Mouse (Mus musculus): ENCODE data around the gene Bnc2. TPM values are rescaled to one million over a fixed set of nuclear protein-coding genes. Genes with fewer than 3 reads are reported as not detected.

Gene Bnc2
- polyA plus RNA-seq, 1 experiment from 2014 or later = 1.6 TPM

GRCm38 (mm10) chr4:84456853-84457249 lies 218.2 kb downstream of the Bnc2 start:
- Histone ChIP-seq H3K4me1 (replicated peaks) (no peaks in the 10 kb centered on the region), H3K9me3 (replicated peaks) (0 out of 2 replicates have a peak, but pooled peaks cover 5% of the 10 kb centered on the region), H3K4me3 (no peak overlapping the region), H3K27me3 (replicated peaks) (no peaks in the 10 kb centered on the region), H3K4me2 (no peak overlapping the region), H3K9ac (no peak overlapping the region), H3K36me3 (no peaks in the 10 kb centered on the region), H3K27ac (ENCODE audit: poor library complexity, severe bottlenecking) (no peak overlapping the region)
- WGBS = 85% methylated on average over 5 of the region's 5 CpGs
- ATAC-seq (ENCODE audit: insufficient number of reproducible peaks, low FRiP score) = no peak

- Histone ChIP-seq H3K9me3 (replicated peaks) (0 out of 2 replicates have a peak, but pooled peaks cover 5% of the 10 kb centered on the region), H3K4me3 (no peak overlapping the region), H3K27me3 (replicated peaks) (no peaks in the 10 kb centered on the region), H3K9ac (no peak overlapping the region), H3K36me3 (no peaks in the 10 kb centered on the region), H3K27ac (ENCODE audit: poor library complexity, severe bottlenecking) (no peak overlapping the region), H3K4me1 (replicated peaks) (no peaks in the 10 kb centered on the region), H3K4me2 (no peak overlapping the region)
- WGBS = 82% methylated on average over 16 of the region's 16 CpGs
- no peak for ATAC-seq (ENCODE audit: insufficient number of reproducible peaks, low FRiP score)
Observed at GRCm38 (mm10) chr4:84456198-84456852, 218.8 kb downstream of the Bnc2 start.

- H3K27ac ChIP-seq (ENCODE audit: poor library complexity, severe bottlenecking) = no peak overlapping the region
- no peak overlapping the region for H3K9ac ChIP-seq
- no peaks in the 10 kb centered on the region for H3K27me3 ChIP-seq (replicated peaks)
- no peaks in the 10 kb centered on the region for H3K9me3 ChIP-seq (replicated peaks)
- H3K36me3 ChIP-seq = no peaks in the 10 kb centered on the region
- H3K4me1 ChIP-seq (replicated peaks) = no peaks in the 10 kb centered on the region
- no peak overlapping the region for H3K4me2 ChIP-seq
- WGBS = 50% methylated on average over 3 of the region's 3 CpGs
- H3K4me3 ChIP-seq = no peak overlapping the region
- no peak for ATAC-seq (ENCODE audit: insufficient number of reproducible peaks, low FRiP score)
Observed at GRCm38 (mm10) chr4:84454493-84454892, 220.6 kb downstream of the Bnc2 start.

GRCm38 (mm10) chr4:84453586-84453985 lies 221.5 kb downstream of the Bnc2 start:
- whole genome bisulfite sequencing = 83% methylated on average over 4 of the region's 4 CpGs

GRCm38 (mm10) chr4:84452642-84453041 lies 222.4 kb downstream of the Bnc2 start:
- no peak overlapping the region for H3K4me3 ChIP-seq

More at GRCm38 (mm10) chr4:84453586-84453985, 221.5 kb downstream of the Bnc2 start:
- Histone ChIP-seq H3K4me1 (replicated peaks) (no peaks in the 10 kb centered on the region), H3K27ac (ENCODE audit: poor library complexity, severe bottlenecking) (no peak overlapping the region), H3K9me3 (replicated peaks) (no peaks in the 10 kb centered on the region), H3K4me3 (no peak overlapping the region), H3K4me2 (no peak overlapping the region), H3K36me3 (no peaks in the 10 kb centered on the region), H3K9ac (no peak overlapping the region), H3K27me3 (replicated peaks) (no peaks in the 10 kb centered on the region)
- ATAC-seq (ENCODE audit: insufficient number of reproducible peaks, low FRiP score) = no peak

GRCm38 (mm10) chr4:84449246-84450005 lies 225.6 kb downstream of the Bnc2 start:
- WGBS = 73% methylated on average over 7 of the region's 7 CpGs
- Histone ChIP-seq H3K4me2 (no peak overlapping the region), H3K4me3 (no peak overlapping the region), H3K4me1 (replicated peaks) (no peaks in the 10 kb centered on the region), H3K27ac (ENCODE audit: poor library complexity, severe bottlenecking) (no peak overlapping the region), H3K9ac (no peak overlapping the region), H3K9me3 (replicated peaks) (no peaks in the 10 kb centered on the region), H3K27me3 (replicated peaks) (no peaks in the 10 kb centered on the region), H3K36me3 (no peaks in the 10 kb centered on the region)
- ATAC-seq (ENCODE audit: insufficient number of reproducible peaks, low FRiP score) = no peak

More at GRCm38 (mm10) chr4:84452642-84453041, 222.4 kb downstream of the Bnc2 start:
- no peak overlapping the region for H3K9ac ChIP-seq
- no peaks in the 10 kb centered on the region for H3K36me3 ChIP-seq
- ATAC-seq (ENCODE audit: insufficient number of reproducible peaks, low FRiP score) = no peak
- H3K9me3 ChIP-seq (replicated peaks) = no peaks in the 10 kb centered on the region
- no peaks in the 10 kb centered on the region for H3K4me1 ChIP-seq (replicated peaks)
- H3K27ac ChIP-seq (ENCODE audit: poor library complexity, severe bottlenecking) = no peak overlapping the region
- no peak overlapping the region for H3K4me2 ChIP-seq
- WGBS = 85% methylated on average over 3 of the region's 3 CpGs
- no peaks in the 10 kb centered on the region for H3K27me3 ChIP-seq (replicated peaks)

GRCm38 (mm10) chr4:84433324-84433723 lies 241.8 kb downstream of the Bnc2 start:
- Histone ChIP-seq H3K4me3 (no peak overlapping the region), H3K27ac (ENCODE audit: poor library complexity, severe bottlenecking) (no peak overlapping the region), H3K9me3 (replicated peaks) (no peaks in the 10 kb centered on the region), H3K36me3 (no peaks in the 10 kb centered on the region), H3K4me1 (replicated peaks) (no peaks in the 10 kb centered on the region), H3K9ac (no peak overlapping the region), H3K4me2 (no peak overlapping the region), H3K27me3 (replicated peaks) (no peaks in the 10 kb centered on the region)
- no peak for ATAC-seq (ENCODE audit: insufficient number of reproducible peaks, low FRiP score)
- 88% methylated on average over 9 of the region's 9 CpGs for WGBS

GRCm38 (mm10) chr4:84431677-84432515 lies 243.2 kb downstream of the Bnc2 start:
- H3K9ac ChIP-seq = no peak overlapping the region
- H3K27ac ChIP-seq (ENCODE audit: poor library complexity, severe bottlenecking) = no peak overlapping the region
- no peaks in the 10 kb centered on the region for H3K36me3 ChIP-seq
- 49% methylated on average over 6 of the region's 6 CpGs for WGBS
- no peaks in the 10 kb centered on the region for H3K27me3 ChIP-seq (replicated peaks)
- no peaks in the 10 kb centered on the region for H3K9me3 ChIP-seq (replicated peaks)
- H3K4me2 ChIP-seq = no peak overlapping the region
- H3K4me3 ChIP-seq = no peak overlapping the region
- ATAC-seq (ENCODE audit: insufficient number of reproducible peaks, low FRiP score) = no peak
- H3K4me1 ChIP-seq (replicated peaks) = no peaks in the 10 kb centered on the region

- 75% methylated on average over 3 of the region's 3 CpGs for WGBS
- Histone ChIP-seq H3K9ac (no peak overlapping the region), H3K27me3 (replicated peaks) (no peaks in the 10 kb centered on the region), H3K4me3 (no peak overlapping the region), H3K4me2 (no peak overlapping the region), H3K36me3 (no peaks in the 10 kb centered on the region), H3K9me3 (replicated peaks) (no peaks in the 10 kb centered on the region), H3K27ac (ENCODE audit: poor library complexity, severe bottlenecking) (no peak overlapping the region), H3K4me1 (replicated peaks) (no peaks in the 10 kb centered on the region)
- ATAC-seq (ENCODE audit: insufficient number of reproducible peaks, low FRiP score) = no peak
Observed at GRCm38 (mm10) chr4:84427955-84428354, 247.1 kb downstream of the Bnc2 start.

- Histone ChIP-seq H3K4me2 (no peak overlapping the region), H3K9me3 (replicated peaks) (no peaks in the 10 kb centered on the region), H3K4me3 (no peak overlapping the region), H3K27ac (ENCODE audit: poor library complexity, severe bottlenecking) (no peak overlapping the region), H3K9ac (no peak overlapping the region), H3K36me3 (no peaks in the 10 kb centered on the region), H3K27me3 (replicated peaks) (no peaks in the 10 kb centered on the region), H3K4me1 (replicated peaks) (peaks cover 14% of the 10 kb centered on the region)
- no peak for ATAC-seq (ENCODE audit: insufficient number of reproducible peaks, low FRiP score)
- 78% methylated on average over 2 of the region's 2 CpGs for WGBS
Observed at GRCm38 (mm10) chr4:84411431-84411830, 263.6 kb downstream of the Bnc2 start.

All from heart, embryonic 12.5 days (tissue).